Mouse (Mus musculus) heart, adult 11 months (tissue): Measurements from ENCODE around the gene Lsm14a.
A peak's percentile ranks its signal among the peaks of the same experiment; 100 is the strongest.

Experiments used
- DNase-seq: peaks from one replicate; pipeline ENCODE4 v3.0.0; 2022

Gene Lsm14a

DNA sequence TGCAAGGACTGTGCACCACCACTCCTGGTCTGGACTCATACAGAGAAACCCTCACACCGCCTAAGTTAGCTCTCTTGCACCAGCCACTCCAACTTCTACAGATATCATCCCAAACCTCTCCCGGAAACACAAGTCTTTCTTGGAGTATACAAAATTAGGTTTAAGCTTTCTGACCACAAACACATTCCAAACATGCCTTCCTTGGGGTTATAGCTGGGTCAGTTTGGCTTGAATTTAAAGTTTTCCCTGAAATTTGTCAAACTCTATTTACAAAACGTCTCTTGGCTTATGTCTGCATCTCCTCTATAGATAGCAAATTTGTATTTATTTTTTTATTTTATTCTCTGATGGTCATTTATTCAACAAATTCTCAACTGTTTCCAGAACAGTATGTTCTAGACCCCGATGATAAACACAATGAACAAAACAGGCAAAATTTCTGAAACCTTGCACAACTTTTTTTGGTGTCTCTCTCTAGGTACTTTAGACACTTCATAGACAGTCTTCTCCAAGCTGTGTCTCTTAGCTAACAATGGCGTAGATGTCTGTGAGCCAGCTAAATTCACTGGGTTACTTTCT lies 83.8 kb downstream of the Lsm14a start:
- DNase-seq = no peak

DNA sequence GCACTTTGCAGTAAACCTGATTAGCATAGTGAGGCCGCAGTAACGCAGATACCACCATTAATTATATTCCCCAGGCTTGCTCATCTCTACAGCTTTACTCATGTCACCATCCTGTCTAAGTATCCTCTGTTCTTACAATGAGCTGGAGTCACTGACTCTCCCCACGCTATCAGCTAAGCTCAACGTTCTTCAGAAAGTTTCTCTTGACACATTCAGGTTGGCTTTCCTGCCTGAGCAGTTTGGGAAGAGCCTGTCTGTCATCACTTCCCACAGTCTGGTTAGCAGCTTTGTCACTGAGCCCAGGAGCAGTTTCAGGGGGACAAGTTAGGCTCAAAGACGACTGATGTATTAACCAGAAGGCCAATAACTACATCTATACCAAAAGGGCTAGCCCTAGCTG lies 84.5 kb downstream of the Lsm14a start:
- DNase-seq = peak; percentile 82

DNA sequence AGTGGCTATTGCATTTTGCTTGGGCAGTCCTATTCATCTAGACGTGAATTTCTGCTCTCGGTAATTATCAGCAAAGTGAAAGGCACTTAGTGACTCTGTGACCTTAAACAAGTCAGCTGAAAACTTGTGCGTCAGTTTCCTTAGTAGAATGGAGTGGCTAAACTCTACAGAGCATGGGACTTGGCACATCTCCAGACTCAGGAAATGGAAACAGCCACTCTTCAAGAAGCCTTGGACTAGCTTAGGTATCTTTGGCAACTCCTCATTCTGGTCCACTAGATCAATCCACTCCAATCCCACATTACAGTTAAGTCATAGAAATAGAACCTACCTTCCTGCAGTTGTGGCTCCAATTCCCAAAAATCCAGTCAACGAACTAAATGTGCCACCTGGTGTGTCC lies 87.7 kb downstream of the Lsm14a start:
- peak; percentile 96 for DNase-seq

- no peak for DNase-seq
These were observed 90.5 kb downstream of the Lsm14a start for GRCm38 (mm10) chr7:34302651-34303050.

DNA sequence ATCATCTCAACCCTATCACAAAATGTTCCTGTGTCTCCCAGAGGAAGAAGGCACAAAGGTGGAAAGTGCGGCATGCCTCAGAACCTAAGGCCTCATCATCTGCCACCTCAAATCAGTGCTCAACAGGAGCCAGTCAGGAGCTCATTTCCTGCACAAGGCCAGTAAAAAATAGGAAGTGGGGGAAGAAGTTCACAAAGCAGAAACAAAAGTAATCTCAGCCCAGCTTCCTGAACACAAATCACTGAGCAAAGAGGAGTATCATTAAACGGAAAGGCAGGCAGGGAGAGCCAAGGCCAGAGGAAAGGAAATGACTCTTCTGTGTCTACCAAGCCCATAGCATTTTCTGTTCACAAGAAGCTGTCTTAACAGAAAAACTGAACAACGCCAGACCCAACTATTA lies 91.2 kb downstream of the Lsm14a start:
- DNase-seq = peak; percentile 98

GRCm38 (mm10) chr7:34298818-34299217 lies 94.3 kb downstream of the Lsm14a start:
- DNase-seq = no peak

- no peak for DNase-seq
These were observed 97.0 kb downstream of the Lsm14a start for GRCm38 (mm10) chr7:34296124-34296523.
